Mouse (Mus musculus) kidney, adult 2 months (tissue): ENCODE results near the gene Tasp1. TPM values are rescaled to one million over a fixed set of nuclear protein-coding genes. Genes with fewer than 3 reads are reported as not detected.
"Not testable (repeated sequence)": the region's sequence is repeated elsewhere in the genome, so short reads cannot be mapped to it uniquely, and the experiment has no call there.

ENCODE experiments used
- DNase-seq: peaks from one replicate; pipeline ENCODE4 v3.0.0; 2021
- H3K27ac ChIP-seq: fragments of 200-500 bp; 2 replicates; pipeline ENCODE4 v1.5.1; 2012; ENCODE audit warnings: low read depth, low read length, control low read depth, inconsistent platforms; ENCODE audit not compliant: insufficient read depth
- H3K27me3 ChIP-seq: fragments of 200-500 bp; replicated peaks from 2 replicates; pipeline ENCODE4 v1.6.1; 2012; ENCODE audit warnings: mild to moderate bottlenecking, moderate library complexity, low read length, inconsistent platforms; ENCODE audit not compliant: control insufficient read depth, insufficient read depth
- H3K36me3 ChIP-seq: fragments of 200-500 bp; 2 replicates; pipeline ENCODE4 v1.6.1; 2012; ENCODE audit warnings: mild to moderate bottlenecking, moderate library complexity, low read length, inconsistent platforms; ENCODE audit not compliant: control insufficient read depth, insufficient read depth
- H3K4me1 ChIP-seq: fragments of 200-500 bp; 2 replicates; pipeline ENCODE4 v1.6.1; 2011; ENCODE audit warnings: low read length; ENCODE audit not compliant: control insufficient read depth, insufficient read depth
- H3K4me3 ChIP-seq: fragments of 200-500 bp; 2 replicates; pipeline ENCODE4 v1.5.1; 2011; ENCODE audit warnings: mild to moderate bottlenecking, low read depth, low read length, control low read depth; ENCODE audit not compliant: insufficient read depth
- CTCF ChIP-seq: fragments of 200-500 bp; conservative IDR thresholded peaks from 2 replicates; pipeline ENCODE4 v1.5.1; 2011; ENCODE audit warnings: low read depth, mild to moderate bottlenecking, control low read depth, low read length, moderate library complexity, mixed read lengths; ENCODE audit not compliant: insufficient read depth, insufficient read length
- POLR2A ChIP-seq: fragments of 200-500 bp; IDR thresholded peaks from one replicate; pipeline ENCODE4 v1.6.1; 2011; ENCODE audit warnings: low read depth, low read length, control low read depth
- WGBS: fragments of 180-500 bp; shearing (Covaris S2); methylation state at CpG from one replicate; pipeline ENCODE4 v1.1.7; 2018; 5-methylcytosine and 5-hydroxymethylcytosine counted together
- polyA plus RNA-seq: library from polyadenylated mRNA; depleted of rRNA; stranded (reverse); fragments of >200 nt; gene quantifications from 2 replicates; pipeline ENCODE4 v1.2.3, GENCODE M21; 2012

Gene Tasp1
- polyA plus RNA-seq, 1 experiment = 5.0 TPM

DNA sequence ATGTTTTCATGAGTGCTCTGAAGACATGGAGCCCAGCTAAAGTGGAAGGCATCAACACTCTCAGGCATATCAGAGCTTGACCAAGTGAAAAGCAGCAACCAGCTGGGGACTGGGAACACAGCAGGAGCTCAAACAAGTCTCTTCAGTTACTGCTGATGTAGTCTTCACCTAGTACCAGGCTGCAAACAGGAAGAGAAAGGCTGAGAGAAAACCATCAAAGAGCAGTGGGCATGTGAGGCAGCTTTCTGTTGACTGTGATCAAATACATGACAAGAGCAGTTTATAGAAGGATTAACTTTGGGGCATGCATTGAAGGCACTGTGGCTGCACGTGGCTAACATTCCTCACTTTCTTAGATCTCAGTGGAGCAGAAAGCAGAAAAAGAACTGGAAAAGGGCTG, 141.7 kb downstream of the Tasp1 start:
- Histone ChIP-seq H3K4me3 (no peak overlapping the region), H3K27ac (no peak overlapping the region), H3K36me3 (no peaks in the 10 kb centered on the region), H3K27me3 (no peaks in the 10 kb centered on the region), H3K4me1 (no peaks in the 10 kb centered on the region)
- no peak for DNase-seq
- TF ChIP-seq POLR2A (no peak), CTCF (no peak)
- 17% methylated on average over 1 of the region's 1 CpGs for WGBS

DNA sequence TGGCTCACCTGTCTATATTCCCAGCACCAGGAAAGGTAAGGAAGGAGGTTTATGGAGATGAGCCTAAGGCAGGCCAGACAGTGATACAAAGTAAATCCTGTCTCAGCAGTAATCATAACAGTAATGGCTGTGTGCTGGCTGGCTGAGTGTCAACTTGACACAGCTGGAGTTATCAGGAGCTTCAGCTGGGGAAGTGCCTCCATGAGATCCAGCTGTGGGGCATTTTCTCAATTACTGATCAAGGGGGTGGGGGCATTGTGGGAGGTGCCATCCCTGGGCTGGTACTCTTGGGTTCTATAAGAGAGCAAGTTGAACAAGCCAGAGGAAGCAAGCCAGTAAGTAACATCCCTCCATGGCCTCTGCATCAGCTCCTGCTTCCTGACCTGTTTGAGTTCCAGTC, 145.2 kb downstream of the Tasp1 start:
- not testable (repeated sequence) for H3K36me3 ChIP-seq, H3K27me3 ChIP-seq, H3K27ac ChIP-seq, DNase-seq, H3K4me3 ChIP-seq, H3K4me1 ChIP-seq

DNA sequence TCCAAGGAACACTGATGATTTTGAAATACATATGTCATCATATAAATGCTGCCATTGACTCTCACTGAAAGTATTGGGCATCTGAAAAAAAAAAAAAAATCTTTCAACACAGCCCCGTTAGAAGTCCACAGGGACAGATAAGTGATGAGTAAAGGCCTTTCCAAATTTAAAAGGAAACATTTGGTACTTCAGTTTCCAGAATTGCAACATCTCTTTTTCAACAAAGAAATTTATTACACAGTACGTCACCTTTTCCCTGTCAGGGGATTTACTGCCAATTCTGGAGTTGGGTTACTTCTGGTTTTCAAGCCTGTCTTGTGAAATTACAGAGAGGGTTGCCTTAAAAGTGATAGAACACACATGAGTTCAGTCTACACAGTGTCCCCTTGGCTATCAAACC, 146.8 kb downstream of the Tasp1 start:
- Histone ChIP-seq H3K4me1 (no peaks in the 10 kb centered on the region), H3K4me3 (no peak overlapping the region), H3K27me3 (no peaks in the 10 kb centered on the region), H3K36me3 (no peaks in the 10 kb centered on the region), H3K27ac (no peak overlapping the region)
- no peak for TF ChIP-seq POLR2A
- no peak for TF ChIP-seq CTCF
- 66% methylated on average over 2 of the region's 2 CpGs for WGBS
- DNase-seq = peak; percentile 3

DNA sequence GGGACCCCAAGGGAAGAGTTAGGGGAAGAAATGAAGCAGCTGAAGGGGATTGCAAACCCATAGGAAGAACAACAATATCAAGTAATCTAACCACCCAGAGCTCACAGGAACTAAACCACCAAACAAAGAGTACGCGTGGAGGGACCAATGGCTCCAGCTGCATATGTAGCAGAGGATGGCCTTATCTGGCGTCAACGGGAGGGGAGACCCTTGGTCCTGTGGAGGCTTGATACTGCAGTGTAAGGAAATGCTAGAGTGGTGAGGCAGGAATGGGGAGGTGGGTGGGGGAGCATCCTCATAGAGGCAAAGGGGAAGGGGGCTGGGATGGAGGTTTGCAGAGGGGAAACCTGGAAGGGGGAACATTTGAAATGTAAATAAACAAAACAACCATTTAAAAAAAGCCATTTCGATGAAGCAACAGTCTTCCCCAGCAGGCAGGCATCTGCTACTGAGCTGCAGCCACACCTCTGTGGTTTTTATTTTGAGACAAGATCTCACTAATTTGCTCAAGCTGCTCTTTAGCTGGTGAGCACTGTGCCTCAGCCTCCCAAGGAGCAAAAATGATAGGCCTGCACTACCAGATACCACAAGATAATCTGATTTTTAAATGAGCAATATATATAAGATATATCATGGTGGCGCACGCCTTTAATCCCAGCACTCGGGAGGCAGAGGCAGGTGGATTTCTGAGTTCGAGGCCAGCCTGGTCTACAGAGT, 160.0 kb downstream of the Tasp1 start:
- Histone ChIP-seq H3K27ac (no peak overlapping the region), H3K27me3 (no peaks in the 10 kb centered on the region), H3K4me3 (no peak overlapping the region), H3K4me1 (no peaks in the 10 kb centered on the region), H3K36me3 (no peaks in the 10 kb centered on the region; the same call in 1 of the 2 replicates)
- WGBS = 90% methylated on average over 9 of the region's 9 CpGs
- no peak for DNase-seq
- TF ChIP-seq CTCF (no peak), POLR2A (no peak)

- H3K36me3 ChIP-seq = no peaks in the 10 kb centered on the region
These were observed 175.1 kb downstream of the Tasp1 start for GRCm38 (mm10) chr2:139891405-139892089.

DNA sequence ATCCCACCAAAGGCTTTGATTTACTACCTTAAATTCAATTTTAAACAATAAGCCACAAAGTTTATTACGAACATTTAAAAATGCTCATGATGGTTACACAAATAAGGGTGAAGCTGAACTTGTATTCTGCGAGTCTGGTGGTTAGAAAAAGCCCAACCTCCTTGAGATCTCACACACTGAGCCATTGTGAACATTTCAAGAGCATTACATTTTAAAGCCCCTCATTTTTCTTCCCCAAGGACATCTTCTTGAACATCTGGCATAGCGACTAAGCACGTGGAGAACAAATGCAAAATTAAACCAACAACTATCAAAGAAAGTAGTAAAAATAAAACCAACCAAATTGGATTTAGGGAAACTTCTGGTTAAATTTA, 182.4 kb downstream of the Tasp1 start:
- TF ChIP-seq CTCF (no peak), POLR2A (no peak)
- DNase-seq = no peak
- 86% methylated on average over 4 of the region's 4 CpGs for WGBS
- Histone ChIP-seq H3K27ac (no peak overlapping the region), H3K4me1 (no peaks in the 10 kb centered on the region), H3K27me3 (no peaks in the 10 kb centered on the region), H3K36me3 (no peaks in the 10 kb centered on the region), H3K4me3 (no peak overlapping the region)

More at GRCm38 (mm10) chr2:139891405-139892089, 175.1 kb downstream of the Tasp1 start:
- Histone ChIP-seq H3K4me3 (no peak overlapping the region), H3K27me3 (no peaks in the 10 kb centered on the region), H3K27ac (no peak overlapping the region), H3K4me1 (no peaks in the 10 kb centered on the region)
- DNase-seq = no peak
- no peak for TF ChIP-seq CTCF
- TF ChIP-seq POLR2A = no peak

- no peaks in the 10 kb centered on the region for H3K27me3 ChIP-seq
- WGBS = 82% methylated on average over 7 of the region's 7 CpGs
- H3K27ac ChIP-seq = no peak overlapping the region
- no peak for TF ChIP-seq CTCF
- no peak for TF ChIP-seq POLR2A
- no peak for DNase-seq
- no peaks in the 10 kb centered on the region for H3K4me1 ChIP-seq
- no peaks in the 10 kb centered on the region for H3K36me3 ChIP-seq
- H3K4me3 ChIP-seq = no peak overlapping the region
These were observed 182.9 kb downstream of the Tasp1 start for GRCm38 (mm10) chr2:139883581-139884263.
